Mouse (Mus musculus): ENCODE measurements around the gene Emg1.

Emg1 gene

GRCm38 (mm10) chr6:124711824-124712782 lies at the start of gene Emg1, which contains the start of gene Phb2:
TSS of gene Emg1 (minus strand) at chr6:124712178.
TSS of gene Phb2 (plus strand) at chr6:124712336.
- peak; percentile 98 for DNase-seq (ENCODE audit: low read depth, low spot score)

GRCm38 (mm10) chr6:124759259-124759658 lies 47.3 kb upstream of the Emg1 start:
- no peak for DNase-seq (ENCODE audit: low read depth, low spot score)

GRCm38 (mm10) chr6:124758849-124759232 lies 46.9 kb upstream of the Emg1 start:
- DNase-seq (ENCODE audit: low read depth, low spot score): no peak

GRCm38 (mm10) chr6:124757909-124758848 lies 46.2 kb upstream of the Emg1 start:
- no peak for DNase-seq (ENCODE audit: low read depth, low spot score)

GRCm38 (mm10) chr6:124757351-124757880 lies 45.4 kb upstream of the Emg1 start:
- no peak for DNase-seq (ENCODE audit: low read depth, low spot score)

- DNase-seq (ENCODE audit: low read depth, low spot score): no peak
Measured at GRCm38 (mm10) chr6:124756652-124757350, 44.8 kb upstream of the Emg1 start.

- no peak for DNase-seq (ENCODE audit: low read depth, low spot score)
Measured at GRCm38 (mm10) chr6:124755831-124756595, 44.0 kb upstream of the Emg1 start, which contains the start of the genes Gm45234 and Atn1. TSS of gene Gm45234 (minus strand) at chr6:124756021. TSS of gene Atn1 (minus strand) at chr6:124756524.

- no peak for DNase-seq (ENCODE audit: low read depth, low spot score)
Measured at GRCm38 (mm10) chr6:124755306-124755705, 43.3 kb upstream of the Emg1 start.

GRCm38 (mm10) chr6:124753861-124754260 lies 41.9 kb upstream of the Emg1 start:
- no peak for DNase-seq (ENCODE audit: low read depth, low spot score)

GRCm38 (mm10) chr6:124750405-124750804 lies 38.4 kb upstream of the Emg1 start:
- DNase-seq (ENCODE audit: low read depth, low spot score): no peak

GRCm38 (mm10) chr6:124746654-124747632 lies 35.0 kb upstream of the Emg1 start:
- DNase-seq (ENCODE audit: low read depth, low spot score): no peak

- no peak for DNase-seq (ENCODE audit: low read depth, low spot score)
Measured at GRCm38 (mm10) chr6:124746296-124746605, 34.3 kb upstream of the Emg1 start.

- peak; percentile 89 for DNase-seq (ENCODE audit: low read depth, low spot score)
Measured at GRCm38 (mm10) chr6:124745490-124746295, 33.7 kb upstream of the Emg1 start.

GRCm38 (mm10) chr6:124744755-124745321 lies 32.9 kb upstream of the Emg1 start:
- no peak for DNase-seq (ENCODE audit: low read depth, low spot score)

GRCm38 (mm10) chr6:124743647-124744046 lies 31.7 kb upstream of the Emg1 start:
- DNase-seq (ENCODE audit: low read depth, low spot score): no peak

GRCm38 (mm10) chr6:124742839-124743514 lies 31.0 kb upstream of the Emg1 start:
- DNase-seq (ENCODE audit: low read depth, low spot score): no peak

GRCm38 (mm10) chr6:124741842-124742241 lies 29.9 kb upstream of the Emg1 start:
- no peak for DNase-seq (ENCODE audit: low read depth, low spot score)
